ENCODE assay signal across 21 mouse cellular contexts in the genomic region with DNA sequence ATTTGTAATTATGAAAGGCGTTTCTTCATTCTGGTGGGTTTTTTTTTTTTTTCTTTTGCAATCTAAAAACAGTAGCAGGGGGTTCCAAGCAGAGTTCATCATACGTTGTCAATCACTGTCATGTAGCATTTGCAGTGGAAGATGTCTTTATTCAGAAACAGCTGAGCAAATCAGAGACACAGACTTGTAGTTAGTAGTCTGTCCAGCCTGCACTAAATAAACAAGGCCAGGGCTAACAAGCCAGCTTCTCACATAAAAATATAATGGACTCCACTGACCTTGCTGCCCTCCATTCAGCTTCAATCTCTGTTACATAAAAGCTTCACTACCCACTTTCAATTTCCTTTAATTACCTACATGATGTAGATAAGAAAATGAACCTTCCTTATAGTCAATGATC.
DNase-seq lines count a peak whose midpoint lies in the region; ATAC-seq and TF ChIP-seq lines count a peak whose summit lies in the region.
"Had no signal": no experiment of that assay in that cellular context is flagged by ENCODE, and none has a peak within 500 bp of the region (broad histone marks: within the 10 kb centered on the region; RNA-seq: fewer than 3 reads in every experiment).

No protein-coding gene starts in this region.

- 0 out of 2 replicates have a peak, but pooled peaks cover 6% of the 10 kb centered on the region for H3K4me1 ChIP-seq in forebrain, embryonic 12.5 days
- H3K4me1 ChIP-seq in forebrain, embryonic 11.5 days (replicated peaks; ENCODE audit: control insufficient read depth, insufficient read depth, low read length), result no peaks in the 10 kb centered on the region
- H3K4me1 ChIP-seq in kidney, embryonic 15.5 days, result peaks cover 5% of the 10 kb centered on the region; the same call in 1 of the 2 replicates
- 0 out of 2 replicates have a peak, but pooled peaks cover 3% of the 10 kb centered on the region for H3K4me1 ChIP-seq in kidney, embryonic 14.5 days (ENCODE audit: control insufficient read depth, insufficient read depth, low read length)
- H3K4me1 ChIP-seq: embryonic facial prominence, embryonic 12.5 days; heart, embryonic 15.5 days; hindbrain, embryonic 15.5 days had no signal

- no peak overlapping the region for H3K4me3 ChIP-seq in forebrain, embryonic 12.5 days (replicated peaks)
- H3K4me3 ChIP-seq in forebrain, embryonic 11.5 days (ENCODE audit: low read depth, low read length), result no peak overlapping the region
- H3K4me3 ChIP-seq in kidney, embryonic 15.5 days (replicated peaks), result no peak overlapping the region
- H3K4me3 ChIP-seq in kidney, embryonic 14.5 days (ENCODE audit: low read length), result no peak overlapping the region
- H3K4me3 ChIP-seq: embryonic facial prominence, embryonic 12.5 days; heart, adult 2 months; heart, embryonic 15.5 days; hindbrain, embryonic 15.5 days had no signal

- no peaks in the 10 kb centered on the region for H3K27me3 ChIP-seq in forebrain, embryonic 12.5 days
- no peaks in the 10 kb centered on the region for H3K27me3 ChIP-seq in forebrain, embryonic 11.5 days (ENCODE audit: control insufficient read depth, insufficient read depth, low read length)
- H3K27me3 ChIP-seq in kidney, embryonic 15.5 days, result no peaks in the 10 kb centered on the region
- no peaks in the 10 kb centered on the region for H3K27me3 ChIP-seq in kidney, embryonic 14.5 days (ENCODE audit: control insufficient read depth, insufficient read depth, low read length)
- H3K27me3 ChIP-seq in Patski, result no peaks in the 10 kb centered on the region
- H3K27me3 ChIP-seq: embryonic facial prominence, embryonic 12.5 days; heart, embryonic 15.5 days; hindbrain, embryonic 15.5 days had no signal

- TF ChIP-seq POLR2A in brain, embryonic 14.5 days (IDR thresholded peaks at IDR 0.05; ENCODE audit: borderline replicate concordance, extremely low read depth, insufficient read depth, insufficient read length, poor library complexity, severe bottlenecking), result no peak

- in situ Hi-C loops in Patski (cut with MboI; ENCODE audit: low pct_unique_long_range_greater_than_20kb), result no loop called here

- POLR2A ChIA-PET in Patski (lab: Charles Lee), result interaction anchor here (1.4 kb wide), 1 partner anchor 11 kb away, joined by 4 read pairs; no protein-coding TSS in a partner anchor

- WGBS in forebrain, embryonic 12.5 days, result 18% methylated on average over 2 of the region's 2 CpGs
- WGBS in forebrain, embryonic 11.5 days, result 26% methylated on average over 2 of the region's 2 CpGs
- WGBS in kidney, embryonic 15.5 days, result 62% methylated on average over 2 of the region's 2 CpGs
- WGBS in kidney, embryonic 14.5 days, result 62% methylated on average over 2 of the region's 2 CpGs

- no peaks in the 10 kb centered on the region for H3K9me3 ChIP-seq in forebrain, embryonic 12.5 days
- no peaks in the 10 kb centered on the region for H3K9me3 ChIP-seq in forebrain, embryonic 11.5 days (ENCODE audit: control insufficient read depth, low read length)
- H3K9me3 ChIP-seq in kidney, embryonic 15.5 days (replicated peaks), result no peaks in the 10 kb centered on the region
- no peaks in the 10 kb centered on the region for H3K9me3 ChIP-seq in kidney, embryonic 14.5 days (ENCODE audit: control insufficient read depth, low read length)
- H3K9me3 ChIP-seq: embryonic facial prominence, embryonic 12.5 days; heart, embryonic 15.5 days; hindbrain, embryonic 15.5 days had no signal

- H3K4me2 ChIP-seq in forebrain, embryonic 12.5 days, result no peak overlapping the region
- H3K4me2 ChIP-seq in forebrain, embryonic 11.5 days (ENCODE audit: low read depth, low read length, severe bottlenecking), result no peak overlapping the region
- H3K4me2 ChIP-seq in kidney, embryonic 15.5 days, result no peak overlapping the region
- no peak overlapping the region for H3K4me2 ChIP-seq in kidney, embryonic 14.5 days (replicated peaks; ENCODE audit: low read depth, low read length)
- H3K4me2 ChIP-seq: embryonic facial prominence, embryonic 12.5 days; heart, embryonic 11.5 days; heart, embryonic 15.5 days; hindbrain, embryonic 15.5 days had no signal

- CTCF ChIA-PET in Patski (lab: Charles Lee), result interaction anchor here (1.0 kb wide), 1 partner anchor 93 kb away, joined by 3 read pairs; no protein-coding TSS in a partner anchor

- no peak for DNase-seq in forebrain, embryonic 11.5 days (ENCODE audit: low spot score)
- DNase-seq in Patski (ENCODE audit: low read depth, low spot score), result no peak
- peak; percentile 33 for DNase-seq in brain, embryonic 14.5 days (ENCODE audit: low read depth)
- DNase-seq in yolk sac, embryonic 10.5 days (ENCODE audit: low spot score), result no peak
- DNase-seq: adrenal gland, adult 8-10 months; adrenal gland, postnatal 36 days; cerebellum, adult 11 months; cerebellum, adult 9-10 months; cerebellum, postnatal 25 days; gastrocnemius, postnatal 14 days; heart, adult 2 months; heart, postnatal 14 days had no signal

- H3K36me3 ChIP-seq in forebrain, embryonic 12.5 days (replicated peaks), result no peaks in the 10 kb centered on the region
- H3K36me3 ChIP-seq in forebrain, embryonic 11.5 days (ENCODE audit: control insufficient read depth, insufficient read depth, low read length), result no peaks in the 10 kb centered on the region
- H3K36me3 ChIP-seq in kidney, embryonic 15.5 days, result no peaks in the 10 kb centered on the region
- no peaks in the 10 kb centered on the region for H3K36me3 ChIP-seq in kidney, embryonic 14.5 days (ENCODE audit: control insufficient read depth, insufficient read depth, low read length)
- H3K36me3 ChIP-seq: embryonic facial prominence, embryonic 12.5 days; heart, embryonic 15.5 days; hindbrain, embryonic 15.5 days had no signal

- ATAC-seq in forebrain, embryonic 12.5 days (ENCODE audit: low FRiP score), result peak; percentile 49; the same call in 1 of the 2 replicates
- no peak; the same call in 1 of the 2 replicates for ATAC-seq in forebrain, embryonic 11.5 days (replicated peaks; ENCODE audit: low FRiP score)
- peak; percentile 33; the same call in 1 of the 2 replicates for ATAC-seq in kidney, embryonic 15.5 days (replicated peaks; ENCODE audit: low FRiP score)
- no peak for ATAC-seq in kidney, embryonic 14.5 days (ENCODE audit: low FRiP score, low TSS enrichment)
- ATAC-seq in Patski, result peak; percentile 13
- ATAC-seq: forebrain, embryonic 16.5 days; intestine, embryonic 16.5 days had no signal

- H3K27ac ChIP-seq in forebrain, embryonic 12.5 days, result no peak overlapping the region
- H3K27ac ChIP-seq in forebrain, embryonic 11.5 days (ENCODE audit: low read depth, low read length), result no peak overlapping the region
- H3K27ac ChIP-seq in kidney, embryonic 15.5 days, result peak overlapping the region; percentile 78
- no peak overlapping the region; the same call in 1 of the 2 replicates for H3K27ac ChIP-seq in kidney, embryonic 14.5 days (ENCODE audit: low read depth, low read length)
- H3K27ac ChIP-seq: embryonic facial prominence, embryonic 12.5 days; heart, adult 2 months; heart, embryonic 15.5 days; hindbrain, embryonic 15.5 days had no signal

- H3K9ac ChIP-seq in forebrain, embryonic 12.5 days, result no peak overlapping the region
- no peak overlapping the region for H3K9ac ChIP-seq in forebrain, embryonic 11.5 days (ENCODE audit: low read length)
- H3K9ac ChIP-seq in kidney, embryonic 15.5 days, result no peak overlapping the region
- H3K9ac ChIP-seq in kidney, embryonic 14.5 days (ENCODE audit: low read depth, low read length), result no peak overlapping the region
- H3K9ac ChIP-seq: embryonic facial prominence, embryonic 12.5 days; heart, embryonic 15.5 days; hindbrain, embryonic 15.5 days had no signal

- TF ChIP-seq CTCF in Patski (IDR thresholded peaks at IDR 0.05), result no peak
- TF ChIP-seq CTCF in brain, embryonic 14.5 days (IDR thresholded peaks at IDR 0.05; ENCODE audit: borderline replicate concordance, extremely low read depth, insufficient read depth, insufficient read length), result no peak

Comparison
In these comparisons a context has a peak if more than half of its experiments do, and no peak if none do; other contexts are left out.
1. ATAC-seq: peak in forebrain, embryonic 12.5 days (single experiment), kidney, embryonic 15.5 days (single experiment) and Patski (single experiment); none in forebrain, embryonic 11.5 days (single experiment) and kidney, embryonic 14.5 days (single experiment).